Mouse (Mus musculus): ENCODE data around the gene Gtpbp3.

Gene Gtpbp3

GRCm38 (mm10) chr8:71534263-71534810 is 46.4 kb downstream of the Gtpbp3 start:
- DNase-seq (ENCODE audit: low spot score) = no peak

DNA sequence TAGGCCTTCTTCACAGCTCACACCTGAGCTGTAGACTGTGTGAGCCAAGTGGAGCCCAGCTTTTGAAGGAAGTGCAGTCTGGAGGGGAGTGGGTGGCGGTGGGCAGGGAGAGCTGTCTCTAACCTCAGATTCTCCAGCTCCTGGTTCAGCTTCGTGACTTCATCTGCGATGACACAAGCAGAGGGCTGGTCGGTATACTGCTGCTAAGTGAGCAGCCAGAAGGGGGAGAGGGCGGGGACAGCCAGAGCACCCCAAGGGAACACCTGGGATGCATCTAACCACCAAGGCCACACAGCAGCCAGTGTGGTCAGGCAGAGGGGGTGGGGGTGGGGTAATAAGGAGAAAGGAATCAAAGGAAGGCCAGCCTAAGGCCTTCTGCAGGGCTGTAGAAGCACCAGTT is 47.8 kb downstream of the Gtpbp3 start:
- no peak for DNase-seq (ENCODE audit: low spot score)

DNA sequence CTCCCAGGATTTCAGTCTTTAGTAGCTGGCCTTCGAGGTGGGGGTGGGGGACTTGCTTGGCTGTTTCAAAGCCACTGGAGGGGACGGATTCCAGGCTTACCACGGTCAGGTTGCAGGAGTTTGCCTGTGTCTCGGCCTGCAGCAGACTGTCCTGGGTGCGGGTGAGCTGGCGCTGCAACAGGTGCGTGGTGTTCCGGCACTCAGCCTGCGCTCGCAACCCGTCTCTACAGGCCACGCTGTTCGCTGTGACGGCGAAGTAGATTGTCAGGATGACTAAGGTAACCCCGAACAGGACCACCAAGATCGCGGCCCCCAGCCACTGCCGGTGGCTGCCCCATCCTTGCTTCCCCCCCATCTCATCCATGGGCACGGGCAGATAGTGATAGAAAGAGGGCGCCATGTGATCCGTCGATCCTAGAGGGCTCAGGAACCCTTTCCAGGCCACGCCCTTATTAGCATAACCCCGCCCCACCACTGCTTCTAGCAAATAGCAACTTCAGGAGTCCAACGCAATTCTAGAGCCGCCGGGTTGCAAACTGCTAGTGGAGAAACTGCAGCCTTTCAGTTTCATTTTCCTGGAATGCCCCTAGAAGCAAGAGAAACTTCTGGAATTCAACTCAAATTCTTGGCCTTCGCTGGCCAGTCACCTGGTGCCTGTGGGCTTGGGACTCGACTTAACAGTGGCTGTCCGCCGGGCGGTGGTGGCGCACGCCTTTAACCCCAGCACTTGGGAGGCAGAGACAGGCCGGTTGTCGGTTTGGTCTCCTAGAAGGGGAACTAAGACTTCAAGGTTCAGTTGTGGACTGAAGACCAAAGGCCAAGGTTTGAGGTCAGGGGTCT is 49.3 kb downstream of the Gtpbp3 start, which contains the start of gene Bst2:
Bst2 (minus strand) TSS at position 429 of the 840 bp plus-strand sequence.
- DNase-seq (ENCODE audit: low spot score) = peak; percentile 70

DNA sequence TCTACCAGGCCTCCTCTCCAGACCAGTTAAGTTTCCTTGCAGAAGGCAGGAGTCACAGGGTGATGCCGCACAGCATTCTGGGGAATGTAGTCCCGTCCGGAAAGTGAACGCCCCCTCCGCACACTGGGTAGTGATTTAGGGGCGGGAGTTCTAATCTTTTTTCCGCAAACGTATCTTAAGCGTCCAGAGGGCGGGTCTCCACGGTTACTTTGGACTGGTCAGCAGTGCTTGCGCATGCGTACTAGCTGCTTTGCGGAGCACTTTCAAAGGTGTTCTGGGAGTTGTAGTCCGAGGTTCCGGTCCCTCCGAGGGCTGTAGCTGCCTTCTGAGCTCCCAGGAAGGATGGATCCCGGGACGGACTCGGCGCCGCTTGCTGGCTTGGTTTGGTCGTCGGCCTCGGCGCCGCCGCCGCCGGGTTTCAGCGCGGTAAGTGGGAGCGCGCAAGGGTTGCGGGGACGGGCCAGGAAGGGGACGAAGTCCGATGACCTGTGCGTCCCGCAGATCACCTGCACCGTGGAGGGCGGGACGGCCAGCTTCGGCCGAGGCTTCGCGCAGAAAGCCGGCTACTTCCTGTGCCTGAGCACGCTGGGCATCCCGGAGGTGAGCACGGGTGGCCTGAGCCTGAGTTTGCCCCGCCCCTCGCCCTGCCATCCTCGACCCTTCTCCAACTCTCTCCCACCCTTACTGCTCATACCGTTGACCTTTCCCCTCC is 54.9 kb downstream of the Gtpbp3 start, which contains the start of gene Mvb12a:
Mvb12a (plus strand) TSS at position 291 of the 712 bp plus-strand sequence.
- peak; percentile 99 for DNase-seq (ENCODE audit: low spot score)

- no peak for DNase-seq (ENCODE audit: low spot score)
These were observed 55.9 kb downstream of the Gtpbp3 start for GRCm38 (mm10) chr8:71543755-71544154.

GRCm38 (mm10) chr8:71545053-71545452 is 57.1 kb downstream of the Gtpbp3 start:
- DNase-seq (ENCODE audit: low spot score) = no peak

DNA sequence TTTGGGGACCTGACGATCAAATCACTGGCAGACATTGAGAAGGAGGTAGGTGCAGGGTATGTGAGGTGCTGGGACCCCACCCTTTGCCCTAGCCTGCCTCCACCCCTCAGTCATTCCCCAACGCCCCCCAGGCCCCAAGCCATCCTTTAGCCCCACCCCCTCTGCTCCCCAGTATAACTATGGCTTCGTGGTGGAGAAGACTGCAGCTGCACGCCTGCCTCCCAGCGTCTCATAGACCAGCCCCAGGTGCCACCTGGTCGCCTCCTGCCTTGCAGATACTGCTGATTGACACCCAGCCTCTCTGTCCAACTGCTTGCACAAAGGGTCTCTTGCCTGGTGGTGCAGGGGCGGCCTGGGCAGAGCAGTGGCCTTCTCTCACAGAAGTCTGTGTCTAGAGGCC is 59.7 kb downstream of the Gtpbp3 start:
- DNase-seq (ENCODE audit: low spot score) = no peak

Measured in layer of hippocampus, adult 11-12 months (tissue).